Mouse (Mus musculus): ENCODE measurements around the gene Pou2f3.

- TF ChIP-seq CTCF (IDR thresholded peaks at IDR 0.05; ENCODE audit: extremely low read depth, insufficient read depth, low read length): peak; percentile 42; the same call in 1 of the 2 replicates
- TF ChIP-seq POLR2A (IDR thresholded peaks at IDR 0.05; ENCODE audit: extremely low read depth, insufficient read depth, low read length): no peak
Measured at GRCm38 (mm10) chr9:43122379-43122778, 87.8 kb downstream of the Pou2f3 start.
